Mouse (Mus musculus) myocyte (in vitro differentiated cells): Measurements from ENCODE around the gene Pccb.

Experiments
- E2F4 ChIP-seq: IDR thresholded peaks from one replicate; pipeline ENCODE4 v1.6.1; 2011; ENCODE audit warnings: mild to moderate bottlenecking, control low read depth, moderate library complexity; ENCODE audit not compliant: insufficient read depth
- MAX ChIP-seq: IDR thresholded peaks from one replicate; pipeline ENCODE4 v1.6.1; 2011; ENCODE audit warnings: low read depth, mild to moderate bottlenecking, control low read depth
- MYOD1 ChIP-seq, 3 experiments: IDR thresholded peaks; one replicate each; pipeline ENCODE4 v1.6.1; 2011; ENCODE audit warnings: control low read depth in 2 of 3, low read depth in 2 of 3, mild to moderate bottlenecking in 2 of 3, moderate library complexity in 1 of 3; ENCODE audit not compliant: insufficient read length in 2 of 3, control insufficient read depth in 1 of 3
- MYOG ChIP-seq, 3 experiments: IDR thresholded peaks; one replicate each; pipeline ENCODE4 v1.6.1; 2011; ENCODE audit warnings: control low read depth in 2 of 3, low read depth in 2 of 3, mild to moderate bottlenecking in 2 of 3; ENCODE audit not compliant: insufficient read length in 2 of 3, control insufficient read depth in 1 of 3, insufficient read depth in 1 of 3
- POLR2A ChIP-seq: IDR thresholded peaks from one replicate; pipeline ENCODE4 v1.6.1; 2011; ENCODE audit warnings: low read depth, mild to moderate bottlenecking, control low read depth, moderate library complexity; ENCODE audit not compliant: insufficient read length
- POLR2AphosphoS2 ChIP-seq: IDR thresholded peaks from one replicate; pipeline ENCODE4 v1.6.1; 2011; ENCODE audit warnings: low read depth, control low read depth; ENCODE audit not compliant: insufficient read length
- REST ChIP-seq: IDR thresholded peaks from one replicate; pipeline ENCODE4 v1.6.1; 2011; ENCODE audit warnings: mild to moderate bottlenecking, control low read depth, moderate library complexity; ENCODE audit not compliant: insufficient read depth, insufficient read length
- TCF12 ChIP-seq: IDR thresholded peaks from one replicate; pipeline ENCODE4 v1.6.1; 2011; ENCODE audit warnings: mild to moderate bottlenecking, control low read depth; ENCODE audit not compliant: poor library complexity, insufficient read depth, severe bottlenecking
- USF1 ChIP-seq: IDR thresholded peaks from one replicate; pipeline ENCODE4 v1.6.1; 2011; ENCODE audit warnings: low read depth, mild to moderate bottlenecking, control low read depth, moderate library complexity

DNA sequence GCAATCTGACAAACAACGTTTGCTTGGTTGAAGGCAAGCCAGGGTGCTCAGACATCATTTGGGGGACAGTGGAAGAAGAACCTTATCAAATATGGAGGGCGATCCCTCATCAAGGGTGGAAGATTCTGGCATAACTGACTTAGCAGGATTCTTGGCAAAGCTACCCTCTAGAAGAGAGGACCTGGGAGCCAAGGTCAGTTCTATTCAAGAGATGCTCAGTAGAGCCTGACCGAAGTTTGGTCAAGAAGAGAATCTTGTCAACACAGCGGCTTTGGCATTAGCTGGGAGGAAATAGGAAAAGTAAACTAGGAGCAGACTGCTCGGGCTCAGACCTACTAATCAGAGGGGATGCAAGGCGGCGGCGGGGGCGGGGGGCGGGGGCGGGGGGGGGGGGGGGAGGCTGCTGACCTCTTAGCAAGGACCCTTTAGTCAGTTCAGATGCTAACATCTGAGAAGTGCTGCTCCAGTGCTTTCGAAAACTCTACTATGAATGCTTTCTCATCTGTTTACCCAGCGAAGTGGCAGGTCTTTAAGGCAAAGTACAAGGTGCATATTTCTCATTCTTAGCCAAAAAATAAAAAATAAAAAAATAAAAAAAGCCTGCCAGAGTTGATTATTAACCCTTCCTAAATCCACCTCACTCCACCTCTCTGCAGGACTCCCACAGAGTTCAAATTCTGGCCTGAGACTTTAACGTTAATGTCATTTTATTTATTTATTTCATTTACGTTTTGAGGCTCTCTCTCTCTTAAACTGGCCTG is 1.3 kb upstream of the Pccb start:
- no peak for TF ChIP-seq USF1
- no peak for TF ChIP-seq POLR2A
- no peak for TF ChIP-seq TCF12
- no peak for TF ChIP-seq MAX
- no peak for TF ChIP-seq E2F4
- no peak for TF ChIP-seq MYOG (IDR thresholded peaks at IDR 0.05; ENCODE audit: control insufficient read depth in 1 of 3, insufficient read depth in 1 of 3, insufficient read length in 2 of 3, low read depth in 2 of 3)
- no peak for TF ChIP-seq REST
- no peak for TF ChIP-seq MYOD1 (IDR thresholded peaks at IDR 0.05; ENCODE audit: control insufficient read depth in 1 of 3, insufficient read length in 2 of 3, low read depth in 2 of 3)
- TF ChIP-seq POLR2AphosphoS2, result no peak
